Mouse (Mus musculus): ENCODE results near the gene Clec10a.
A peak's percentile ranks its signal among the peaks of the same experiment; 100 is the strongest.

The Clec10a gene

DNA sequence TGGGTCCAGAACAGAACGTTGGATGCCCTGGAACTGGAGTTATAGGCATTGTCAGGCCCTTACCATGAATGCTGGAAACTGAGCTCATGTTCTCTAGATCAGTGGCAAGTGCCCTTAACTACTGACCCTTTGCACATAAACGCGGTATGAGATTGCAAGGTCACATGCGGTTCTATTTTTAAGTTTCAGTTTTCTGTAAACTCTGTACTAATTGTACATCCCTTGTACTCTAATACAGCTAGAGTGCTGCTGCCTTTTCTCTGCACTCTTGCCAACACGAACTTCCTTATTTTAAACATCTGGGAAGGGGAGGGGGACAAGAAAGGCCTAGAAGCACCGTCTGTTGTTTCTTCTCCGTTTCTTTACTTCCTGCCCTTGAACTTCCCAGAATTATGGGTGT is 29.1 kb downstream of the Clec10a start:
- no peak for DNase-seq (ENCODE audit: low spot score)

DNA sequence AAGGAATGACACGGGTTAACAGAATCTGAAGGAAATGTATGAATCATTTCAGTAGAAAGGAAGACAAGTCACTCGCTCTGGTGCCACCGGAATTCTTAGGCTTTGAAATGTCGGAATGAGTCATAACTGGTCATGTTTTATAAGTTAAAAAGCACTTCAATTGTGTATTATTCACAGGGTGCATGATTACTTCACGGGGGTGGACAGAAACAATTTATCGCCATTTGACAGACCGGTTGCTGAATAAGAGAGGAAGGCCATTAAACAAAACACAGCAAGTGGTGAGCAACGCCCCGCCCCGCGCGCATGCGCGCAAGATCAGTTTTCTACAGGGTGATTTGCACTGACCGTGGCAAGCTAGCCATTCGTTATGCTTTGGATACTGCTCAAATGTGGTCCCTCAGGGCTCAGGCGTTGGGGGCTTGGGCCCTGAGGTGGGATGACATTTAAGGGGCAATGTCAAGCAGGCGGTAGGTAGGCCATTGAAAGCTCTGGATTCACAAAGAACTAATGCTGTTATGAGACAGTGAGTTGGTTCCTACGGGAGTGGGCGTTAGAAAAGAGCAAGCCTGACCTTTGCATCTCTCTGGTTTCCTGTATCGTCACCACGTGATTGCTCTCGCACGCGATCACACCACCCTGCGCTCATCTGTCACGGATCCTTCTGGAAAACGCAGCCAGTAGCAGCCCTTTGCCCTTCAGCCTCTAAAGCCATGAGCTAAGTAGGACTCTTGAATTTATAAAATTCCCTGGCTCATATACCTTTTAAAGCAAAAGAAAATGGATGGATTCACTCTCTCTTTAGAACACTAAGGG is 33.5 kb downstream of the Clec10a start:
- no peak for DNase-seq (ENCODE audit: low spot score)

- DNase-seq (ENCODE audit: low spot score), result no peak
Observed at GRCm38 (mm10) chr11:70191188-70191587, 35.2 kb downstream of the Clec10a start.

DNA sequence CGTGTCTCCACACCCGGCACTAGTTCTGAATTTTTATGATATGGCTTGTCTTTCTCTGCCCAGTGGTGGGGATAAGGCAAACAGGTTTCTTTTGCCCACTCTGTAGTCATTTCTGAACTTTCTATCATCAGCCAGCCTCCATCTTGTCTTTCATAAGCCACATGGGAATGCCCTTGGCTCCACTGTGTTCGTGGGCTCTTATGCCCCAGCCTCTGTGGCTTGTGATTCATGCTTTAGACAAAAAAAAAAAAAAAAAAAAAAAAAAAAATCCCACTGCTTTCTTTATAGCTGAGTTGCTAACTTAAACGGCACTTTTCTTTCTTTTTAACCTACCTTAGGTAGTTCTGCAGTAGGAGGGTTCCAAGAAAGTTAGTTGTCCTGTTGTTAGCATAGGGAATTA is 36.2 kb downstream of the Clec10a start:
- DNase-seq (ENCODE audit: low spot score), result no peak

- no peak for DNase-seq (ENCODE audit: low spot score)
Observed at GRCm38 (mm10) chr11:70193354-70194285, 37.6 kb downstream of the Clec10a start.

DNA sequence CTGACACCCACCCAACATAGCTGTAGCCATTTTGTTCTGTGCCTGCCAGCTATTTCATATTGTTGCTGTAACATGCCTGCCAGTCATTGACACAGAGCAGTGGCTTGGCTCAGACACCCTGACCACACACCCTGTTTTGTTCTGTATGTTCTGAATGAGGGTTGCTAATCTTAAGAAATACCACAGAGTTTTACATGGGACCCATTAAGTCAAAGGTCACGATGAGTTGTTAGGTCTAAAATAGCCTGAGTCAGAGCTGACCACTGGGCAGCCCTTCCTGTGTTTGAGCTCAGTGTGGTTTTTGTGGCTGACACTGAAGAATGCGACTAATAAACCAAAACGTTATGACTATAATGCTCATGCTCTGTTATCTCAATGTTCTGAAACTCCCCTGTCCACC is 42.3 kb downstream of the Clec10a start:
- DNase-seq (ENCODE audit: low spot score), result no peak

GRCm38 (mm10) chr11:70199107-70199506 is 43.1 kb downstream of the Clec10a start:
- no peak for DNase-seq (ENCODE audit: low spot score)

- DNase-seq (ENCODE audit: low spot score), result no peak
Observed at GRCm38 (mm10) chr11:70200036-70200608, 44.1 kb downstream of the Clec10a start.

- peak; percentile 65 for DNase-seq (ENCODE audit: low spot score)
Observed at GRCm38 (mm10) chr11:70201691-70202090, 45.7 kb downstream of the Clec10a start.

DNA sequence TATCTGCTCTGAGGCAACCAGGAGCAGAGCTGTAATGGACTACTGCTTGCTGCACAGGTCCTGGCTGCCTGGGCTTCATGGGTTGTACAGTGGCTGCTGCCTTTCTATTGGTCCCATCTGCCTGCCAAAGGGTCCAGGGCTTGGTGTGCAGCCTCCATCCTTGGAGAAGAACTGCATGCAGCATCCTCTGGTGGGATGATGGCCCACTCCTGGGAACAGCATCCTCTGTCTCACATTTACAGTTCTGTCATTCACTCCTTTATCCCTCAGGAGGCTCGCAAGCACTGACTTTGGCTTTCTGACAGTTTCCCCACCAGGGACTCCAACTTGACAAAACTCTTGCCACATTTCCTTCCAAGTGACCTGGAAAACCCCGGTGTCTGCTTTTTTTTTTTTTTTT is 50.8 kb downstream of the Clec10a start:
- no peak for DNase-seq (ENCODE audit: low spot score)

DNA sequence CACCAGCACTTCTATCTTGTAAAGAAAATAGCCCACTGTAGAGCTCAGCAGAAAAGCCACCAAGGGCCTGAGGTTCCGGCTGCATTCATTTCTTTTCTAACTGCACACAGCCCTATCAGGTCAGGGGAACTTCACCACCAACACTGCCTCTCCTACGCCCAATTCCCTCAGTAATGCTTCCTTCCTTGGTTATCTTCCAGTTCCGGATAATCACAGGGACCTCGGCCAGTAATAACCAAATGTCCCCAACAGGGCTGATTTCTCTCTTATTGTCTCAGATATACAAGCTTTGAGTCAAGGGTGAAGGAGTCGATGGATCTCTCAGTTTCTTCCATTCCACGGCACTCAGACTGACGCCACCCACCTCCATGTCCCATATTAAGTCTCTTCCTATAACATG is 51.3 kb downstream of the Clec10a start:
- DNase-seq (ENCODE audit: low spot score), result no peak

- no peak for DNase-seq (ENCODE audit: low spot score)
Observed at GRCm38 (mm10) chr11:70208778-70209388, 52.9 kb downstream of the Clec10a start.

DNA sequence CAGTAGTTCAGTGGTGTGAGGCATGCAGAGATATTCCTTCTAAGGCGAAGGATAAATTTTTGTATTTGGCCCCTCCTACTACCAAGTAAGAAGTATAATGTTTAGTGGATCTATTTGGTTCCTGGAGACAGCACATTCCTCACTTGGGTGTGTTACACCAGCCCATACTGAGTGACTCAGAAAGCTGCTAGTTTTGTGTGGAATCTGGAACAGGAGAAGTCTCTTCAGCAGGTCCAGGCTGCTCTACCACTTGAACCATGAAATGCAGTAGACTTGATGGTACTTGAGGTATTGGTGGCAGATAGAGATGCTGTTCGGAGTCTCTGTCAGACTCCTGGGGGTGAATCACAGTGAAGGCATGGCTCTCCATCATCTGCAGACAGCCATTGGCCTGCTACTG is 54.7 kb downstream of the Clec10a start:
- no peak for DNase-seq (ENCODE audit: low spot score)

DNA sequence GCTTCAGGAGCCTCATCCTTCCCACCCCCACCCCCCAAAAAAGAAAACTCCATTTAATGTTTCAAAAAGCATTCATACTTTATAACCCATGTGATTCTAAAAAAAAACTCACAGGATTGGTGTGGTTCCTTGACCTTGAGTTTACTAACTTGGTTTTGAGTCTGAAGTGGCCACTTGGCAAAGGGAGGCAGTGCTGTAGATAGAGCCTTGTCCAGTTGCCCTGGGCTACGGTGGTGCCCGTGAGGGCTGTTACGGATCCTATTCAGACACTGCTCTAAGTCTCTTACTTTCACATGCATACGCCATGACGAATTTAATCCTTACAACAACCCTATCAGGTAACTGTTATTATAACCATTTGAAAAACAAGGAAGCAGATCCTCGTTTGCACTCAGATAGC is 56.0 kb downstream of the Clec10a start:
- no peak for DNase-seq (ENCODE audit: low spot score)

- DNase-seq (ENCODE audit: low spot score), result no peak
Observed at GRCm38 (mm10) chr11:70212423-70212822, 56.4 kb downstream of the Clec10a start, which contains the start of gene Slc16a11. Gene Slc16a11, plus strand, starts transcription at chr11:70212752.

DNA sequence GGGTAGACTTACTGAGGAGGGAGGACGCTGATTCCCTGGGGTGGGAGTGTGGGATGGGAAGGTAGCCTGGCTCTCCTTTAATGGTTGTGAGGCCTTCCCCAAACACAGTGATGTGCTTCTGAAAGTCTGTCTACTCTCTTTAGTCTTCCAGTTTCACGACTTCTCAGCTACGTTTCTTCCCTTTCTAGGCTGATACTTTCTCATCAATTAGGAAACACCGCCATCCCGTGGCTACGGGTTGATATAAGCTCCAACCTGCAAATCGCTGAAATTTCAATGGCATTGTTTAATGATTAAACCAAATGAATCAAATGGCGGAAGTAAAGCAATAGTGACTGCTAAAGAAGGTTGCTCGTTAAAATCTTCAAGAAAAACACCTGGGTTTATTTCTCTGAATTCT is 56.9 kb downstream of the Clec10a start:
- no peak for DNase-seq (ENCODE audit: low spot score)

GRCm38 (mm10) chr11:70213736-70214135 is 57.7 kb downstream of the Clec10a start:
- DNase-seq (ENCODE audit: low spot score), result no peak

DNA sequence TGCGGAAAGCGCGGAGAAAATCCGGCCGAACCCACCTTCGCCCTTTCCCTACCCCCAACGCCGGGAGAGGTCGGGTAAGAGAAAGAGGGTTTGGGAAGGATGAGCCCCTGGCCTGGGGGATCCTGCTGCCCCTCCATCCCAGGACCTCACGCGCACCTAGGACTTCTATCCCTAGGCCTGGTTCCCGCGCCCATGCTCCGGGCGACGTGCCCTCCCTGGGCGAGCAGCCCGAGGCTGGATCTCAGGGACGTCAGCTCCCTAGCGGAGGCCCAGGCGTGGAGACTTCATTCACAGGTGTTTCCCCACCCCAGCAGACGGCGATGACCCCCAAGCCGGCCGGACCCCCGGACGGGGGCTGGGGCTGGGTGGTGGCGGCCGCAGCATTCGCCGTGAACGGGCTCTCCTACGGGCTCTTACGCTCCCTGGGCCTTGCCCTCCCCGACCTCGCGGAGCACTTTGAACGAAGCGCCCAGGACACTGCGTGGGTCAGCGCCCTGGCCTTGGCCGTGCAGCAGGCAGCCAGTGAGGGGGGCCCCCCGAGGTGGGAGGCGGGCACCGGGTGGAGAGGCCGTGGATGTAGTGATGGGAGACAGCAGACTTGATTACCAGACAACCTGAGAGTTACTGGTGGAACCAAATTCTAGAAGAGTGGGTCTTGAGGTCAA is 58.3 kb downstream of the Clec10a start:
- DNase-seq (ENCODE audit: low spot score), result no peak

- no peak for DNase-seq (ENCODE audit: low spot score)
Observed at GRCm38 (mm10) chr11:70214856-70215209, 58.8 kb downstream of the Clec10a start.

- DNase-seq (ENCODE audit: low spot score), result no peak
Observed at GRCm38 (mm10) chr11:70215301-70215700, 59.3 kb downstream of the Clec10a start.

GRCm38 (mm10) chr11:70216103-70216502 is 60.1 kb downstream of the Clec10a start:
- DNase-seq (ENCODE audit: low spot score), result no peak

DNA sequence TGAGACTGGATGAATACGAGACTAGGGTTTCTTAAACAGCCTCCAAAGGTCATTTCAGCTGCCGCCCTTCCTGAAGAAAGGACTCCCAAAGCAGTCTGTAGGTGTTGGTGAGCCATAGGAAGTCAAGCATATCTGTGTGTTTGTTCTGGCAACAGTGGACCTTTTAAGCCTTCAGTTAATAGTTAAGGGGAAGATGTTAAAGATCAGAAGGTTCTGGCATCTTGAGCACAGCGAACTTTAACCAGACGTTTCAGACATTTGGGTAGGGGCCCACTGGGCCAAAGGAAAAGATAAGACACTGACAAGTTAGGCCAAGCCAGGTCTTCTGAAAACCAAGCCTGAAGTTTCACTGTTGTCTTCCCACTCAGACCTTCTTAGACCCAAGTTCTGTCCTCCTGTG is 62.0 kb downstream of the Clec10a start:
- no peak for DNase-seq (ENCODE audit: low spot score)
